Mouse (Mus musculus) olfactory bulb, adult 2 months (tissue): ENCODE results near the gene Cacna1e.

Source experiments
- CTCF ChIP-seq: fragments of 200-500 bp; IDR thresholded peaks from 2 replicates; pipeline ENCODE4 v1.5.1; 2012; ENCODE audit warnings: low read depth, mild to moderate bottlenecking, low read length, moderate library complexity; ENCODE audit not compliant: insufficient read depth
- POLR2A ChIP-seq: fragments of 200-500 bp; IDR thresholded peaks from 2 replicates; pipeline ENCODE4 v1.6.1; 2012; ENCODE audit warnings: mild to moderate bottlenecking, low read depth, low read length, moderate library complexity; ENCODE audit not compliant: insufficient read depth

- no peak for TF ChIP-seq POLR2A
- no peak for TF ChIP-seq CTCF
Measured at GRCm38 (mm10) chr1:154433520-154433919, 450.8 kb downstream of the Cacna1e start.
